Mouse (Mus musculus): ENCODE measurements around the gene Mrto4.

DNA sequence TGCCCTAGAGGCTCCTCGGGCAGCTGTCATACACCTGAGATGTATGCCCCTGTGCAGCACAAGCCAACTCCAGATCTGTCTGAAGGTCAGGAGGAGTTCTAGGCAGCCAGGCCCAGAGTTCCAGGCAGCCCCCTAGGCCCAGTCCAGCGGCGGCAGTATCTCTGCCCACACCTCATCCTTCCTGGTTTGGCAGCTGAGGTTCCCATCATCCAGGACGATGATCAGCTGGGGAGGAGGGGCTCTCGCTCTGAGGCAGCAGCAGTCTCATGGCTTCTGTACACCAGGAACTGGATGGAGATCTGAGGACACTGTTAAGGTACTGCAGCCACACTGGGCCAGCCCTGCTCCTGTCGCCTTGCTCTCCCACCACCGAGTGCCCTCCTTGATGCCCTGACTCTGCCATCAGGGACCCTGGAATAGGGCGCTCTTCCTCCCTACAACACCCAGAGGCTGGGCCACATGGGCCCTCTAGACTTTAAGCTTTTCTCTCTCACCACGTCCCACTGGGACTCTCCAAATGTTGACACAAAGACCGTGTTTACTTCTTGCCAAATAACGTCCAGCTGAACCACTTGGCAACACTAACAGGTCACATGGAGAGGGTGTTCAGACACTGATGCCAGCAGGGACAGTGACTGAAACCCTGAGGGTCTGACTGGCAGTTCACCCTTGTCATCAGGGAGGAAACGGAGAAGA lies 53.6 kb downstream of the Mrto4 start:
- TF ChIP-seq POLR2A (IDR thresholded peaks at IDR 0.05; ENCODE audit: insufficient read length, low read depth) (no peak), REST (IDR thresholded peaks at IDR 0.05; ENCODE audit: insufficient read depth, insufficient read length) (no peak), MAX (IDR thresholded peaks at IDR 0.05; ENCODE audit: low read depth) (no peak), MYOD1 (IDR thresholded peaks at IDR 0.05; ENCODE audit: control insufficient read depth in 1 of 3, insufficient read length in 2 of 3, low read depth in 2 of 3) (no peak), CEBPB (IDR thresholded peaks at IDR 0.05; ENCODE audit: insufficient read depth, poor library complexity, severe bottlenecking) (no peak), MYOG (IDR thresholded peaks at IDR 0.05; ENCODE audit: control insufficient read depth in 1 of 3, insufficient read depth in 1 of 3, insufficient read length in 2 of 3, low read depth in 2 of 3) (no peak), TCF12 (IDR thresholded peaks at IDR 0.05; ENCODE audit: insufficient read depth, poor library complexity, severe bottlenecking) (no peak)
